Mouse (Mus musculus) intestine, embryonic 16.5 days (tissue): ENCODE measurements around the gene Rpn2. TPM values are rescaled to one million over a fixed set of nuclear protein-coding genes. Genes with fewer than 3 reads are reported as not detected.

Source experiments
- ATAC-seq: fragments of 200-750 bp; cut with Nextera tagmentation; 2 replicates; pipeline ENCODE4 v1.8.0; 2017; ENCODE audit warnings: moderate TSS enrichment, moderate library complexity
- H3K27ac ChIP-seq: fragments of 300-500 bp; sonication (generic); 2 replicates; pipeline ENCODE4 v1.5.1; 2014; ENCODE audit warnings: mild to moderate bottlenecking, low read length
- H3K27me3 ChIP-seq: fragments of 300-500 bp; sonication (generic); replicated peaks from 2 replicates; pipeline ENCODE4 v1.6.1; 2014; ENCODE audit warnings: low read length, control low read depth, mixed read lengths; ENCODE audit not compliant: control insufficient read depth, insufficient read depth
- H3K36me3 ChIP-seq: fragments of 300-500 bp; sonication (generic); 2 replicates; pipeline ENCODE4 v1.6.1; 2014; ENCODE audit warnings: low read length, control low read depth; ENCODE audit not compliant: control insufficient read depth, insufficient read depth
- H3K4me1 ChIP-seq: fragments of 300-500 bp; sonication (generic); 2 replicates; pipeline ENCODE4 v1.6.1; 2014; ENCODE audit warnings: low read length, control low read depth, mixed read lengths; ENCODE audit not compliant: control insufficient read depth, insufficient read depth
- H3K4me2 ChIP-seq: fragments of 300-500 bp; sonication (generic); 2 replicates; pipeline ENCODE4 v1.6.1; 2014; ENCODE audit warnings: low read depth, low read length, control low read depth
- H3K4me3 ChIP-seq: fragments of 300-500 bp; sonication (generic); 2 replicates; pipeline ENCODE4 v1.5.1; 2014; ENCODE audit warnings: mild to moderate bottlenecking, low read length
- H3K9ac ChIP-seq: fragments of 300-500 bp; sonication (generic); 2 replicates; pipeline ENCODE4 v1.6.1; 2014; ENCODE audit warnings: low read depth, low read length
- H3K9me3 ChIP-seq: fragments of 300-500 bp; sonication (generic); 2 replicates; pipeline ENCODE4 v1.6.1; 2016; ENCODE audit warnings: low read length, control low read depth; ENCODE audit not compliant: control insufficient read depth
- WGBS: fragments of 180-500 bp; shearing (Covaris S2); extraction: QIAGEN DNeasy Blood & Tissue Kit; methylation state at CpG from one replicate; pipeline ENCODE4 v1.1.7; 2014; 5-methylcytosine and 5-hydroxymethylcytosine counted together
- polyA plus RNA-seq: library from polyadenylated mRNA; unstranded; fragments of >200 nt; fragmentation: Nextera tagmentation; extraction: Ambion mirVana; gene quantifications from 2 replicates; pipeline ENCODE4 v1.2.1, GENCODE M21; 2015

The Rpn2 gene
- polyA plus RNA-seq, 1 experiment from 2014 or later = 355 TPM

GRCm38 (mm10) chr2:157306091-157307032 lies 27.5 kb downstream of the Rpn2 start:
- peaks cover 17% of the 10 kb centered on the region; the same call in 1 of the 2 replicates for H3K36me3 ChIP-seq
- ATAC-seq = peak; percentile 67
- no peak overlapping the region for H3K4me3 ChIP-seq
- no peaks in the 10 kb centered on the region for H3K27me3 ChIP-seq
- peak overlapping the region; percentile 63 for H3K27ac ChIP-seq
- H3K4me2 ChIP-seq = no peak overlapping the region
- H3K4me1 ChIP-seq = peaks cover 7% of the 10 kb centered on the region
- 49% methylated on average over 7 of the region's 7 CpGs for WGBS
- H3K9ac ChIP-seq = no peak overlapping the region
- no peaks in the 10 kb centered on the region for H3K9me3 ChIP-seq

GRCm38 (mm10) chr2:157307715-157308265 lies 29.0 kb downstream of the Rpn2 start:
- peaks cover 15% of the 10 kb centered on the region for H3K36me3 ChIP-seq
- no peak overlapping the region for H3K4me3 ChIP-seq
- 70% methylated on average over 4 of the region's 4 CpGs for WGBS

GRCm38 (mm10) chr2:157308273-157308917 lies 29.6 kb downstream of the Rpn2 start:
- no peak for ATAC-seq
- Histone ChIP-seq H3K9me3 (no peaks in the 10 kb centered on the region), H3K4me2 (no peak overlapping the region), H3K27ac (peak overlapping the region; percentile 68), H3K4me3 (no peak overlapping the region), H3K27me3 (no peaks in the 10 kb centered on the region), H3K36me3 (peaks cover 21% of the 10 kb centered on the region), H3K9ac (no peak overlapping the region), H3K4me1 (peaks cover 7% of the 10 kb centered on the region)
- WGBS = 46% methylated on average over 2 of the region's 2 CpGs

More at GRCm38 (mm10) chr2:157307715-157308265, 29.0 kb downstream of the Rpn2 start:
- H3K9ac ChIP-seq = no peak overlapping the region
- no peaks in the 10 kb centered on the region for H3K9me3 ChIP-seq
- peak overlapping the region; percentile 68 for H3K27ac ChIP-seq
- ATAC-seq = no peak
- no peaks in the 10 kb centered on the region for H3K27me3 ChIP-seq
- peaks cover 7% of the 10 kb centered on the region for H3K4me1 ChIP-seq
- H3K4me2 ChIP-seq = no peak overlapping the region

- Histone ChIP-seq H3K27ac (no peak overlapping the region), H3K4me2 (no peak overlapping the region), H3K36me3 (peaks cover 29% of the 10 kb centered on the region), H3K9me3 (no peaks in the 10 kb centered on the region), H3K4me1 (peaks cover 7% of the 10 kb centered on the region), H3K4me3 (no peak overlapping the region), H3K27me3 (no peaks in the 10 kb centered on the region), H3K9ac (no peak overlapping the region)
- 92% methylated on average over 8 of the region's 8 CpGs for WGBS
- ATAC-seq = no peak
Measured at GRCm38 (mm10) chr2:157309611-157310010, 30.8 kb downstream of the Rpn2 start.

- H3K9me3 ChIP-seq = no peaks in the 10 kb centered on the region
Measured at GRCm38 (mm10) chr2:157310963-157311637, 32.3 kb downstream of the Rpn2 start.

GRCm38 (mm10) chr2:157313718-157314117 lies 34.9 kb downstream of the Rpn2 start:
- Histone ChIP-seq H3K36me3 (peaks cover 45% of the 10 kb centered on the region), H3K27ac (no peak overlapping the region), H3K9me3 (no peaks in the 10 kb centered on the region), H3K9ac (no peak overlapping the region), H3K27me3 (no peaks in the 10 kb centered on the region), H3K4me3 (no peak overlapping the region), H3K4me1 (no peaks in the 10 kb centered on the region), H3K4me2 (no peak overlapping the region)
- ATAC-seq = no peak
- 72% methylated on average over 3 of the region's 3 CpGs for WGBS

More at GRCm38 (mm10) chr2:157310963-157311637, 32.3 kb downstream of the Rpn2 start:
- 91% methylated on average over 6 of the region's 6 CpGs for WGBS
- Histone ChIP-seq H3K27ac (no peak overlapping the region), H3K4me3 (no peak overlapping the region), H3K4me1 (peaks cover 2% of the 10 kb centered on the region), H3K4me2 (no peak overlapping the region), H3K9ac (no peak overlapping the region), H3K27me3 (no peaks in the 10 kb centered on the region), H3K36me3 (peaks cover 38% of the 10 kb centered on the region)
- no peak for ATAC-seq

- WGBS = 86% methylated on average over 7 of the region's 7 CpGs
- Histone ChIP-seq H3K9me3 (no peaks in the 10 kb centered on the region), H3K27me3 (no peaks in the 10 kb centered on the region), H3K27ac (no peak overlapping the region), H3K4me3 (no peak overlapping the region), H3K4me2 (no peak overlapping the region), H3K36me3 (peaks cover 45% of the 10 kb centered on the region), H3K4me1 (no peaks in the 10 kb centered on the region), H3K9ac (no peak overlapping the region)
- no peak for ATAC-seq
Measured at GRCm38 (mm10) chr2:157314310-157314709, 35.5 kb downstream of the Rpn2 start.

GRCm38 (mm10) chr2:157315486-157315885 lies 36.7 kb downstream of the Rpn2 start:
- H3K9me3 ChIP-seq = no peaks in the 10 kb centered on the region
- H3K9ac ChIP-seq = no peak overlapping the region
- H3K4me1 ChIP-seq = no peaks in the 10 kb centered on the region
- H3K4me3 ChIP-seq = no peak overlapping the region
- H3K27ac ChIP-seq = no peak overlapping the region
- no peaks in the 10 kb centered on the region for H3K27me3 ChIP-seq
- ATAC-seq = no peak
- peaks cover 44% of the 10 kb centered on the region for H3K36me3 ChIP-seq
- H3K4me2 ChIP-seq = no peak overlapping the region
- WGBS = 86% methylated on average over 6 of the region's 6 CpGs
